Mouse (Mus musculus): Measurements from ENCODE around the gene Tmem246.

DNA sequence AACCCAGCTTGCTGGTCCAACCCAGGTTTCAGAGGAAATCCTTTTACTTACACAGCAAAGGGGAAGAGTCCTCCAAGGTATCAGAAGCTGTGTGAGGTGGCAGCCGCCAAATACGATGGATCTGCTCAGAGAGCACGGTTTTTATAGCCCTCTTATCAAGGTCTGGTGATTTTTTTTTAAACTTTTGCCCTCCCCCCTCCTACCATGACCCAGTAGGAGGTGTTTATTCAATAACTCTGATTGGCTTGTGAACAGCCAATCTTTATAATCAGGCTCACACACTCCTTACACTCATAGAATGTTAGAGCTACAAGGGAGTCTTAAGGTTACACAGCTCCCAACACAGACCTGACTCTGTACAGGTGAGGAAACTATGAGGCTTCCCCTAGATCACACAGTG, 48.3 kb downstream of the Tmem246 start, which contains the start of gene Aldob:
- TF ChIP-seq CTCF (IDR thresholded peaks at IDR 0.05; ENCODE audit: borderline replicate concordance, control insufficient read depth, extremely low read depth, insufficient read depth, low read length, poor library complexity) (no peak), POLR2A (IDR thresholded peaks at IDR 0.05; ENCODE audit: control insufficient read depth, extremely low read depth, insufficient read depth, low read length, poor library complexity) (no peak)
